Mouse (Mus musculus) thymus, adult 2 months (tissue): ENCODE results near the gene Asb5. TPM values are rescaled to one million over a fixed set of nuclear protein-coding genes. Genes with fewer than 3 reads are reported as not detected.

Experiments
- DNase-seq: peaks from one replicate; pipeline ENCODE4 v3.0.0; 2021
- H3K27ac ChIP-seq: fragments of 200-500 bp; 2 replicates; pipeline ENCODE4 v1.5.1; 2012; ENCODE audit warnings: low read length, control low read depth; ENCODE audit not compliant: control insufficient read depth, insufficient read depth
- H3K27me3 ChIP-seq: fragments of 200-500 bp; 2 replicates; pipeline ENCODE4 v1.6.1; 2012; ENCODE audit warnings: mild to moderate bottlenecking, low read length, moderate library complexity, mixed read lengths; ENCODE audit not compliant: control insufficient read depth, insufficient read depth
- H3K36me3 ChIP-seq: fragments of 200-500 bp; 2 replicates; pipeline ENCODE4 v1.6.1; 2012; ENCODE audit warnings: mild to moderate bottlenecking, low read length, moderate library complexity; ENCODE audit not compliant: control insufficient read depth, insufficient read depth
- H3K4me1 ChIP-seq: fragments of 200-500 bp; replicated peaks from 2 replicates; pipeline ENCODE4 v1.6.1; 2012; ENCODE audit warnings: low read length; ENCODE audit not compliant: control insufficient read depth, insufficient read depth
- H3K4me3 ChIP-seq: fragments of 200-500 bp; 2 replicates; pipeline ENCODE4 v1.5.1; 2012; ENCODE audit warnings: mild to moderate bottlenecking, low read length, control low read depth, moderate library complexity; ENCODE audit not compliant: control insufficient read depth, insufficient read depth
- CTCF ChIP-seq: fragments of 200-500 bp; IDR thresholded peaks from 2 replicates; pipeline ENCODE4 v1.5.1; 2012; ENCODE audit warnings: mild to moderate bottlenecking, control low read depth, low read length, moderate library complexity, borderline replicate concordance; ENCODE audit not compliant: control insufficient read depth, poor library complexity, insufficient read depth; ENCODE audit errors: extremely low read depth
- POLR2A ChIP-seq: fragments of 200-500 bp; IDR thresholded peaks from 2 replicates; pipeline ENCODE4 v1.6.1; 2012; ENCODE audit warnings: mild to moderate bottlenecking, low read length, control low read depth, moderate library complexity; ENCODE audit not compliant: control insufficient read depth, poor library complexity, insufficient read depth; ENCODE audit errors: extremely low read depth
- WGBS: fragments of 180-500 bp; shearing (Covaris S2); methylation state at CpG from one replicate; pipeline ENCODE4 v1.1.7; 2018; 5-methylcytosine and 5-hydroxymethylcytosine counted together
- polyA plus RNA-seq: library from polyadenylated mRNA; depleted of rRNA; stranded (reverse); fragments of >200 nt; gene quantifications from 2 replicates; pipeline ENCODE4 v1.2.3, GENCODE M21; 2012; rRNA removed

Asb5 gene
- 1.8 and 2.1 TPM in 2 replicates for polyA plus RNA-seq

DNA sequence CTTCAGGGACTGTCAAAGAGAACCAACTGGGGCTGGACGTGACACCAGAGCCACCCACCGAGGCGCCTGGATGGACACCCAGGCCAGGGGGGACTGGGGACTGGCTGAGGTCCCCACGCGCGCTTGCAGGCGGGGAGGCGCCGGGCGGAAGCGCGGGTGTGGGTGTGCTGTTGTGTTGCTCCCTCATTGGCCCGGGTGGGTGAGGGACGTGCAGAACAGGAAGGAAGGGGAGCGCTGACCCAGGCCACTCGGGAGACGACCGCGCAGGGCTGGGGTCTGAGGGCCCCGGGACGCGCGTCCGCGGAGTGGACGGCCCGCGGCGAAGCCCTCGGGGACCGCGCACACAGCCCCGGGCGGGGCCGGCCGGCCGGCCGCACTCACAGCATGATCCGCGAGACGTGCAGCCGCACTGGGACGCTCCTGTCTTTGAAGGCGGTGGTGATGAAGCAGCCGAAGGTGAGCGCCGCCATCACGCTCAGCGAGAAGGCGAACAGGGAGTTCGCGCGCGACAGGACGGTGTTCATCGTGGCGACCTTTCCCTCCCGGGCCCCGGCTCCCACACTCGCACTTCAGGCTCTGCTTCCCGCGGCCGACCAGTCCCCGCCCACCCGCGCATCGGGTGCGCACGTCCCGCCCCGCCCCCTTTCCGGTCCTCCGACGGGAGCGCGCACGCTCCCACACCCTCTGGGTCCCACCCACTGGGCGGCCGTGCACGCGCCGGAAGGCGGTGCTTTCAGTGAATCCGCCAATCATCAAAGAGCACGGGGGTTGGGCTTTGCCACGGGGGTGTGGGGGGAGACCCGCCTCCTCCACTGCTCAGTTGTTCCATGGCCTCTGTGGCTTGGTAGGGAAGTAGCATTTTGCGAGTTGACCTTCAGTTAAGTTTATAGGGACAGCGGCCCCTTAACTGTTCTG lies at the start of gene Asb5, which contains the start of gene Spcs3:
Gene Asb5, plus strand, starts transcription at position 199 of the 915 bp plus-strand sequence.
Gene Spcs3, minus strand, starts transcription at position 617 of the 915 bp plus-strand sequence.
- no peaks in the 10 kb centered on the region for H3K36me3 ChIP-seq
- WGBS: under 1% methylated on average over 89 of the region's 89 CpGs
- no peaks in the 10 kb centered on the region for H3K4me1 ChIP-seq
- TF ChIP-seq POLR2A (peak; percentile 50; the same call in 1 of the 2 replicates), CTCF (0 out of 2 replicates have a peak, but pooled peaks have one; percentile 21)
- no peaks in the 10 kb centered on the region for H3K27me3 ChIP-seq
- peak; percentile 93 for DNase-seq
- H3K27ac ChIP-seq: peak within 1 kb of the TSS; percentile 22
- peak within 1 kb of the TSS; percentile 88 for H3K4me3 ChIP-seq

DNA sequence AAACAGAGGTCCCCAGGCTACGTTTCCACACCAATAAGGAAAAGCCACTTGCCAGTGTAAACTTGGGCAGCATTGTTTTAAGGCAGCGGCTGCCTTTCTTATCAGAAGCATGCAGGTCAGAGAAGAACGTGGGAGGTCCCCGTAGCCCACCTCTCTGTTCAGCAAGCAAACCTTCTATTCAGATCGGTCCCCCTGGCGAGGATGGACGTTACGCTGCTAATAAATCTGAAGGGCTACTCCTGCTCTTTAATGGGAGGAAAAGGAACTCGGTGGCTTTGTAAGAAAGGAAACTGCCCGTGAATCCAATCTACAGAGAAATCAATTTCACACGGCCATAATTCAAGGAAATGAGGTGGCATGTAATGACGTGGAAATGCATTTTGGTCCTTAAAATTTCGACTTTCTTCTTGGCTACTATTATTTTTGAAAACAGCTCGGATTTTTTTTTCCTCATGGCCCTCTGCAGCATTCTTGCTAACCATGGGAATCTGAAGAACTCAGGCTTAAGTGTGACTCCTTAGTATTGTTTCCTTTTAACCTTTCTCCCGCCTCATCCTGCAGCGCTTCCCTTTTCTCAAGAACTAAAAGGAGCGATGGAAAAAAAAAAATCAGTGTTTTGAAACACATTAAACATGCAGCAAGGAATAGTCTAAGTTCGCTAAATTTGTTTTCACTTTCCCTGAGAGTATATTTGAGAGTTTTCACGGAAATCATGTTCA lies 42.7 kb upstream of the Asb5 start:
- DNase-seq: no peak
- H3K4me1 ChIP-seq: no peaks in the 10 kb centered on the region
- 22% methylated on average over 19 of the region's 19 CpGs for WGBS
- no peak overlapping the region for H3K4me3 ChIP-seq
- H3K27ac ChIP-seq: no peak overlapping the region
- TF ChIP-seq CTCF: no peak
- no peak for TF ChIP-seq POLR2A
- H3K27me3 ChIP-seq: no peaks in the 10 kb centered on the region
- H3K36me3 ChIP-seq: no peaks in the 10 kb centered on the region

DNA sequence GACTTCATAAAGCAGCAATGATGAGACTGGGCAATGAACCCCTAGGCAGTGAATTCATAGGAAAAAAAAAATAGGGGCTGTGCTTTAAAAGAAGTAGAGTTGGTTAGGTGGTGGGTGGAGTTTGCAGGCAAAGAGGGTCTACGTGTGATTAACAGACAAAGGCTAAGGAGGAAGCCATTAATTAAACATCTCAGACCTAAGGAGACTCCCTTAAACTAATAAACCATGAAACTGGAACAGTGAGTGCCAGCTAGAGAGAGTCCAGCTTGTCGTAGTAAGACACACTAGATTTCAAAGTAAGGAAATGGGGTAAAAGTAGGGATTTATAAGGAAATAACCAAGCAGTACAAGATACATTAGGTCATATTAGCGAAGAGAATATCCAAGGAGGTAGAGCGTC lies 40.9 kb upstream of the Asb5 start:
- no peaks in the 10 kb centered on the region for H3K27me3 ChIP-seq
- no peak for TF ChIP-seq CTCF
- no peak for TF ChIP-seq POLR2A
- 94% methylated on average over 4 of the region's 4 CpGs for WGBS

DNA sequence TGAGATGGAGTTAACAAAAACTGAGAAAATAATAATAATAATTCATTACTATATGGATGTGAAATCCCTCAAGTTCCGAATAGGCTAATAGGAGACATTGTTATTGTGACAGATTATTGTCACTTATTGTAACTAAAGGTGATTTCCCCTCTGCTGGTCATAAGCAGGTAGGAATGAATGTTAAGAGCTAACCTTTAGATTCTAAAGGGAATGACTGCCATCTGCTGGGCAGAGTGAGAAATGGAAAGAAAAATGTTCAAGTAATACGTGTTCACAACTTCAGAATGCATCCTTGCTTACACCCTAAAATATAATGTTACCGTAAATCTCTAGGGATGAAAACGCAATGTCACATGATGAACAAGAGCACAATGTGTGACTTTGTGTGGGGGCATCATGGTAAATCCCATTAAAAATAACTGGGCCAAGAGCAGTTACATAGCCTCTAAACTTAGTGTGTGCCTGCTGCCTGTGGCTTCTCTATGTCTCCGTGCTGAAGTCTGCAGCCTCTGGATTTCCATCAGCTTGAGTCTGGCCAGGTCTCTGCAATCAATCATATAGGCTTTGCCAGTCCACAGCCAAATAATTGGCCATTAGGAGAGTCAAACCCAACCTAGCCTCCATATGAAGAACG lies 38.2 kb upstream of the Asb5 start:
- H3K27ac ChIP-seq: no peak overlapping the region
- no peak for DNase-seq
- no peaks in the 10 kb centered on the region for H3K36me3 ChIP-seq
- 24% methylated on average over 6 of the region's 6 CpGs for WGBS
- H3K4me1 ChIP-seq: no peaks in the 10 kb centered on the region
- no peaks in the 10 kb centered on the region for H3K27me3 ChIP-seq
- H3K4me3 ChIP-seq: no peak overlapping the region
- no peak for TF ChIP-seq CTCF
- TF ChIP-seq POLR2A: no peak

More for the DNA sequence above, 40.9 kb upstream of the Asb5 start:
- H3K4me1 ChIP-seq: no peaks in the 10 kb centered on the region
- no peak for DNase-seq
- no peak overlapping the region for H3K4me3 ChIP-seq
- H3K27ac ChIP-seq: no peak overlapping the region
- no peaks in the 10 kb centered on the region for H3K36me3 ChIP-seq

DNA sequence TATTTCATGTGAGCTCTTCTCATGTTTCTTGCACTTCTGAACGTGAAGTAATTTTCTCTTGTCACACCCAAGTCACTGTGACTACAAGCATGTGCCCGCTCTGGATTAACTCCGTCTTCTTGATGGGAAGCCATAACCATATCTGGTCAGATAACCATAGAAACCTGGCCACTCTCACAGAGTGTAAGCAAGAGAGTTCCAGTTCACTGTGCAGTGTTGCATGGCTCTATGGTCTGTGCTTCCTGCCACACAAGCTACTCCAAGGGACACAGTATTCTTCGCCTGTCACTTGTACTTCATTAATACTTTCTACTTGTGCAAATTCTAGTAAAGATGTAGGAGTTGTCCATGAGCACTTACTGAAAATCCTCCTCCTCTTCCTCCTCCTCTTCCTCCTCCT lies 37.4 kb upstream of the Asb5 start:
- TF ChIP-seq CTCF (no peak), POLR2A (no peak)
- DNase-seq: no peak
- Histone ChIP-seq H3K27me3 (no peaks in the 10 kb centered on the region), H3K4me3 (no peak overlapping the region), H3K4me1 (no peaks in the 10 kb centered on the region), H3K27ac (no peak overlapping the region), H3K36me3 (no peaks in the 10 kb centered on the region)
- 91% methylated on average over 4 of the region's 4 CpGs for WGBS

DNA sequence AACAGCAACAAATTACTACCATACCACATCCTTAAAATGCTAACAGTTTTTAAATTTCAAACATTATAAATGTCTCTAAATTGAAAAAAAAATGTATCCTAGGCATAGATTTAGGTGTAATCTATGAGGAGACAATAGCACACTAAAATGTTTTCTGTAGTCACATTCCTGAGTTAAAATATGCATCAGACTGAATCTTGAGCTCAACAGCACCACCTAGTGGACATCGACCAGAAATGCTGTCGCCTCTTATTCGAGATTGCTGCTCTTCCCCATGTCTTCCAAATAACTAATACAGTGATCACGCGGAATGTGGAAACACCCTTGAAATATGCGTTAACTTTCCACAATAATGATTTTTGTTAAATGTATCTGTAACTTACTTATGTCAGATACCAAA lies 36.3 kb upstream of the Asb5 start:
- no peak overlapping the region for H3K4me3 ChIP-seq
- WGBS: 14% methylated on average over 6 of the region's 6 CpGs
- H3K27ac ChIP-seq: no peak overlapping the region
- H3K36me3 ChIP-seq: no peaks in the 10 kb centered on the region
- no peaks in the 10 kb centered on the region for H3K27me3 ChIP-seq
- no peak for TF ChIP-seq POLR2A
- TF ChIP-seq CTCF: no peak
- H3K4me1 ChIP-seq: no peaks in the 10 kb centered on the region
- DNase-seq: peak; percentile 27
